Mouse (Mus musculus) liver, embryonic 15.5 days (tissue): Measurements from ENCODE around the gene Atp12a. TPM values are rescaled to one million over a fixed set of nuclear protein-coding genes. Genes with fewer than 3 reads are reported as not detected.

Experiments
- ATAC-seq: fragments of 200-750 bp; cut with Nextera tagmentation; 2 replicates; pipeline ENCODE4 v1.8.0; 2017; ENCODE audit warnings: moderate number of reproducible peaks, mild to moderate bottlenecking, moderate library complexity; ENCODE audit not compliant: insufficient read depth
- H3K27ac ChIP-seq: fragments of 300-500 bp; sonication (generic); replicated peaks from 2 replicates; pipeline ENCODE4 v1.5.1; 2015; ENCODE audit warnings: mild to moderate bottlenecking, inconsistent platforms
- H3K27me3 ChIP-seq: fragments of 300-500 bp; sonication (generic); 2 replicates; pipeline ENCODE4 v1.6.1; 2015; ENCODE audit warnings: mild to moderate bottlenecking, inconsistent platforms
- H3K36me3 ChIP-seq: fragments of 300-500 bp; sonication (generic); replicated peaks from 2 replicates; pipeline ENCODE4 v1.6.1; 2015; ENCODE audit warnings: moderate library complexity, mild to moderate bottlenecking, inconsistent platforms
- H3K4me1 ChIP-seq: fragments of 300-500 bp; sonication (generic); replicated peaks from 2 replicates; pipeline ENCODE4 v1.6.1; 2015; ENCODE audit warnings: inconsistent platforms
- H3K4me2 ChIP-seq: fragments of 300-500 bp; sonication (generic); 2 replicates; pipeline ENCODE4 v1.6.1; 2015; ENCODE audit warnings: moderate library complexity, mild to moderate bottlenecking, inconsistent platforms
- H3K4me3 ChIP-seq: fragments of 300-500 bp; sonication (generic); replicated peaks from 2 replicates; pipeline ENCODE4 v1.5.1; 2015; ENCODE audit warnings: mild to moderate bottlenecking, inconsistent platforms
- H3K9ac ChIP-seq: fragments of 300-500 bp; sonication (generic); 2 replicates; pipeline ENCODE4 v1.6.1; 2015; ENCODE audit warnings: moderate library complexity, mild to moderate bottlenecking, inconsistent platforms
- H3K9me3 ChIP-seq: fragments of 300-500 bp; sonication (generic); replicated peaks from 2 replicates; pipeline ENCODE4 v1.6.1; 2016; ENCODE audit warnings: inconsistent platforms
- WGBS: fragments of 180-500 bp; shearing (Covaris S2); methylation state at CpG from one replicate; pipeline ENCODE4 v1.1.7; 2015; ENCODE audit warnings: mixed read lengths; ENCODE audit not compliant: insufficient replicate concordance; 5-methylcytosine and 5-hydroxymethylcytosine counted together
- polyA plus RNA-seq: library from polyadenylated mRNA; unstranded; fragments of >200 nt; fragmentation: Nextera tagmentation; extraction: Ambion mirVana; gene quantifications from 2 replicates; pipeline ENCODE4 v1.2.1, GENCODE M21; 2015

Atp12a gene
- polyA plus RNA-seq, 1 experiment from 2014 or later: not detected

GRCm38 (mm10) chr14:56379336-56379735 is 14.5 kb downstream of the Atp12a start:
- no peak for ATAC-seq
- no peak overlapping the region for H3K4me3 ChIP-seq
- H3K9ac ChIP-seq: no peak overlapping the region
- H3K4me2 ChIP-seq: no peak overlapping the region
- H3K36me3 ChIP-seq: no peaks in the 10 kb centered on the region
- H3K27ac ChIP-seq: no peak overlapping the region
- H3K27me3 ChIP-seq: no peaks in the 10 kb centered on the region
- WGBS: 62% methylated on average over 9 of the region's 9 CpGs
- no peaks in the 10 kb centered on the region for H3K9me3 ChIP-seq
- no peaks in the 10 kb centered on the region for H3K4me1 ChIP-seq

GRCm38 (mm10) chr14:56382366-56382765 is 17.5 kb downstream of the Atp12a start:
- H3K4me3 ChIP-seq: no peak overlapping the region
- 60% methylated on average over 4 of the region's 4 CpGs for WGBS
- H3K9ac ChIP-seq: no peak overlapping the region
- no peaks in the 10 kb centered on the region for H3K9me3 ChIP-seq
- no peaks in the 10 kb centered on the region for H3K36me3 ChIP-seq
- no peak overlapping the region for H3K4me2 ChIP-seq
- H3K27me3 ChIP-seq: no peaks in the 10 kb centered on the region
- no peak for ATAC-seq
- no peaks in the 10 kb centered on the region for H3K4me1 ChIP-seq
- no peak overlapping the region for H3K27ac ChIP-seq

GRCm38 (mm10) chr14:56390247-56390646 is 25.4 kb downstream of the Atp12a start:
- WGBS: 70% methylated on average over 3 of the region's 3 CpGs
- Histone ChIP-seq H3K4me3 (no peak overlapping the region), H3K27me3 (no peaks in the 10 kb centered on the region), H3K9me3 (no peaks in the 10 kb centered on the region), H3K9ac (no peak overlapping the region), H3K27ac (no peak overlapping the region), H3K4me2 (no peak overlapping the region), H3K4me1 (no peaks in the 10 kb centered on the region), H3K36me3 (no peaks in the 10 kb centered on the region)
- ATAC-seq: no peak

- H3K9ac ChIP-seq: no peak overlapping the region
- peak; percentile 37 for ATAC-seq
- H3K4me1 ChIP-seq: no peaks in the 10 kb centered on the region
- H3K27me3 ChIP-seq: no peaks in the 10 kb centered on the region
- no peak overlapping the region for H3K4me3 ChIP-seq
- H3K9me3 ChIP-seq: no peaks in the 10 kb centered on the region
- 5% methylated on average over 2 of the region's 2 CpGs for WGBS
- no peak overlapping the region for H3K27ac ChIP-seq
- H3K36me3 ChIP-seq: no peaks in the 10 kb centered on the region
- no peak overlapping the region for H3K4me2 ChIP-seq
Observed at GRCm38 (mm10) chr14:56393704-56394312, 28.9 kb downstream of the Atp12a start.

GRCm38 (mm10) chr14:56398001-56398400 is 33.1 kb downstream of the Atp12a start:
- Histone ChIP-seq H3K27ac (no peak overlapping the region), H3K4me3 (no peak overlapping the region), H3K9me3 (no peaks in the 10 kb centered on the region), H3K27me3 (no peaks in the 10 kb centered on the region), H3K4me1 (no peaks in the 10 kb centered on the region), H3K9ac (no peak overlapping the region), H3K36me3 (no peaks in the 10 kb centered on the region), H3K4me2 (no peak overlapping the region)
- no peak for ATAC-seq

- Histone ChIP-seq H3K27ac (no peak within 1 kb of the TSS), H3K4me3 (peak within 1 kb of the TSS; percentile 39), H3K36me3 (no peaks in the 10 kb centered on the region)
Observed at GRCm38 (mm10) chr14:56402311-56403071, 37.6 kb downstream of the Atp12a start, which contains the start of gene Rnf17. Rnf17 (plus strand) TSS chr14:56402581.

GRCm38 (mm10) chr14:56403072-56403375 is 38.2 kb downstream of the Atp12a start:
- WGBS: 63% methylated on average over 2 of the region's 2 CpGs
- Histone ChIP-seq H3K9ac (no peak overlapping the region), H3K27me3 (no peaks in the 10 kb centered on the region), H3K4me1 (no peaks in the 10 kb centered on the region), H3K9me3 (no peaks in the 10 kb centered on the region), H3K4me3 (no peak overlapping the region), H3K36me3 (no peaks in the 10 kb centered on the region), H3K4me2 (peak overlapping the region; percentile 43; the same call in 1 of the 2 replicates), H3K27ac (no peak overlapping the region)
- ATAC-seq: no peak

More at GRCm38 (mm10) chr14:56402311-56403071, 37.6 kb downstream of the Atp12a start, which contains the start of gene Rnf17:
- ATAC-seq: 0 out of 2 replicates have a peak, but pooled peaks have one; percentile 40
- H3K9me3 ChIP-seq: no peaks in the 10 kb centered on the region
- H3K9ac ChIP-seq: no peak within 1 kb of the TSS
- peak within 1 kb of the TSS; percentile 43 for H3K4me2 ChIP-seq
- no peaks in the 10 kb centered on the region for H3K4me1 ChIP-seq
- 68% methylated on average over 34 of the region's 34 CpGs for WGBS
- no peaks in the 10 kb centered on the region for H3K27me3 ChIP-seq

Other genes with a start within 250 kb of the Atp12a start
- gene Gzme, start 244.4 kb upstream of the Atp12a start, polyA plus RNA-seq: not detected in 2 replicates
- not detected in 2 replicates for gene Gzmd, start 232.5 kb upstream of the Atp12a start, polyA plus RNA-seq
- not detected in 2 replicates for gene Gzmg, start 205.5 kb upstream of the Atp12a start, polyA plus RNA-seq
- not detected in 2 replicates for gene Gzmn, start 190.5 kb upstream of the Atp12a start, polyA plus RNA-seq
- gene Gzmf, start 153.7 kb upstream of the Atp12a start, polyA plus RNA-seq: not detected in 2 replicates
- gene Gzmc, start 130.4 kb upstream of the Atp12a start, polyA plus RNA-seq: 0.09 TPM in 1 of 2 replicates, not detected in the other
- 0.39 and 0.44 TPM in 2 replicates for gene Gzmb, start 102.8 kb upstream of the Atp12a start, polyA plus RNA-seq
- gene Rnf17, start 37.5 kb downstream of the Atp12a start, polyA plus RNA-seq: 0.84 and 1.0 TPM in 2 replicates
- gene Cenpj, start 210.4 kb downstream of the Atp12a start, polyA plus RNA-seq: 3.3 and 4.2 TPM in 2 replicates
- gene Parp4, start 210.6 kb downstream of the Atp12a start, polyA plus RNA-seq: 1.1 and 1.7 TPM in 2 replicates